Comparison of ENCODE assay signal across 8 mouse cellular contexts in the genomic region with DNA sequence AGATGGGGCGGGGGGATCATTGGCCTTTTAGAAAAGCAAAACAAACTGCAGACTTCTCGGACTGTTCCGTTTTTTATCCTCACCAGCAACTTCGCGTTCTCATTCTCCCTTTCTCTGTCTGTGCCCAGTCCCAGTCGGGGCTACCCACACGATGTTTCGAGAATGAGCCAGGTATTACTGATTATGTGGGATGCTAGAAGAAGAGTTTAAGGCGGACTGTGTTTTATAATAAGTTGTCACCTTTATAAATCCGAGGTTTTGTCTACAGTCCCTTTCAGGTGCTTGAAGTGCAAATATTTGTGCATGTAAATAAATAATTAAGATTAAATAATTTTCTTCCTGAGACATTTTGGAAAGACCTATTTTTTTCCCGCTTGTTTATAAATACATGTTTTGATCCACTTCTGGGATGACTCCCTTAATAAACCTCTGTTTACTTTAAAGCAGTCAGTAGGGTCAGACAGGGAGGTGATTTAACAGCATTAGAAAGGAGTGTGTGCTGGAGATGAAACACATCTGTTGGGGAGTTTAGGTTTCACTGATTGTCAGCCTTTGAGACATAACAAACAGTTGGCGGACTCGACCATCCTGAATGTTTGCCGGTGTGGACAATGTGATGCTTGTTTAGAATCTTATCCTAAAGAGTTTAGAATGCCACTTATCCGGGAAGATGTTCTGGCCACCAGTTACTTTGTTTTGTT. TPM values are rescaled to one million over a fixed set of nuclear protein-coding genes. Genes with fewer than 3 reads are reported as not detected.
DNase-seq lines count a peak whose midpoint lies in the region; ATAC-seq and TF ChIP-seq lines count a peak whose summit lies in the region.

No protein-coding gene starts in this region.

- no peak for TF ChIP-seq CTCF in cerebellum, adult 2 months (IDR thresholded peaks at IDR 0.05; ENCODE audit: borderline replicate concordance, insufficient read depth, low read depth, low read length)

- ATAC-seq in liver, embryonic 12.5 days = peak; percentile 22; the same call in 1 of the 2 replicates

- H3K9ac ChIP-seq in liver, embryonic 12.5 days = peak overlapping the region; percentile 91

- H3K4me2 ChIP-seq in liver, embryonic 12.5 days = peak overlapping the region; percentile 77

- DNase-seq in cerebellum, adult 2 months = no peak
- DNase-seq in cerebellum, adult 11-12 months = no peak
- DNase-seq in 3T3-L1 (ENCODE audit: low read depth, low spot score) = peak; percentile 19
- DNase-seq in adrenal gland, adult 2 months = no peak
- no peak for DNase-seq in adrenal gland, adult 8-10 months
- no peak for DNase-seq in cerebellum, postnatal 14 days

- no peak for TF ChIP-seq POLR2A in cerebellum, adult 2 months (IDR thresholded peaks at IDR 0.05; ENCODE audit: borderline replicate concordance, insufficient read depth, low read length)

- 5% methylated on average over 15 of the region's 15 CpGs for WGBS in cerebellum, adult 2 months
- WGBS in liver, embryonic 12.5 days (ENCODE audit: insufficient replicate concordance) = 16% methylated on average over 15 of the region's 15 CpGs

- no peak overlapping the region for H3K27ac ChIP-seq in cerebellum, adult 2 months (ENCODE audit: insufficient read depth, low read length)
- peak overlapping the region; percentile 79 for H3K27ac ChIP-seq in liver, embryonic 12.5 days

- H3K36me3 ChIP-seq in erythroblast, embryonic 14.5 days (ENCODE audit: control insufficient read depth) = peaks cover 12% of the 10 kb centered on the region
- H3K36me3 ChIP-seq in liver, embryonic 12.5 days = no peaks in the 10 kb centered on the region

- H3K27me3 ChIP-seq in cerebellum, adult 2 months (ENCODE audit: control insufficient read depth, insufficient read depth, low read length) = no peaks in the 10 kb centered on the region
- no peaks in the 10 kb centered on the region for H3K27me3 ChIP-seq in erythroblast, embryonic 14.5 days (ENCODE audit: control insufficient read depth)
- H3K27me3 ChIP-seq in liver, embryonic 12.5 days (replicated peaks) = no peaks in the 10 kb centered on the region

- no peaks in the 10 kb centered on the region for H3K9me3 ChIP-seq in erythroblast, embryonic 14.5 days (ENCODE audit: control insufficient read depth, low read length)
- H3K9me3 ChIP-seq in liver, embryonic 12.5 days (replicated peaks) = no peaks in the 10 kb centered on the region

- peaks cover 4% of the 10 kb centered on the region; the same call in 1 of the 2 replicates for H3K4me1 ChIP-seq in cerebellum, adult 2 months (ENCODE audit: control insufficient read depth, insufficient read depth, low read length)
- H3K4me1 ChIP-seq in erythroblast, embryonic 14.5 days (ENCODE audit: control insufficient read depth) = peaks cover 37% of the 10 kb centered on the region
- peaks cover 26% of the 10 kb centered on the region for H3K4me1 ChIP-seq in liver, embryonic 12.5 days

- peak overlapping the region; percentile 92 for H3K4me3 ChIP-seq in cerebellum, adult 2 months (replicated peaks; ENCODE audit: insufficient read depth, low read depth, low read length)
- peak overlapping the region; percentile 85 for H3K4me3 ChIP-seq in erythroblast, embryonic 14.5 days (replicated peaks)
- peak overlapping the region; percentile 81 for H3K4me3 ChIP-seq in liver, embryonic 12.5 days

RNA-seq across cellular contexts. Expression of gene Micu1, which starts 0.9 kb away (rescaled TPM):
- polyA plus RNA-seq in cerebellum, adult 2 months (2012; rRNA removed) = 166 and 174 TPM in 2 replicates
- polyA plus RNA-seq in erythroblast, embryonic 14.5 days (2012) = 7.2 and 7.5 TPM in 2 replicates
- polyA plus RNA-seq in liver, embryonic 12.5 days (2016; fragmentation: Nextera tagmentation; extraction: Ambion mirVana) = 40.4 and 40.5 TPM in 2 replicates
- total RNA-seq in adrenal gland, adult 2 months (2021) = 10 to 100 TPM; 65.8 to 74.9 TPM
- 41.7 and 46.5 TPM in 2 replicates for polyA plus RNA-seq in adrenal gland, adult 2 months (2012; rRNA removed)
- 10 to 100 TPM; 60.7 to 96.3 (median 74.9) TPM for total RNA-seq in adrenal gland, adult 8-10 months (2022)
